Comparison of ENCODE assay signal across 22 mouse cellular contexts in the genomic region with DNA sequence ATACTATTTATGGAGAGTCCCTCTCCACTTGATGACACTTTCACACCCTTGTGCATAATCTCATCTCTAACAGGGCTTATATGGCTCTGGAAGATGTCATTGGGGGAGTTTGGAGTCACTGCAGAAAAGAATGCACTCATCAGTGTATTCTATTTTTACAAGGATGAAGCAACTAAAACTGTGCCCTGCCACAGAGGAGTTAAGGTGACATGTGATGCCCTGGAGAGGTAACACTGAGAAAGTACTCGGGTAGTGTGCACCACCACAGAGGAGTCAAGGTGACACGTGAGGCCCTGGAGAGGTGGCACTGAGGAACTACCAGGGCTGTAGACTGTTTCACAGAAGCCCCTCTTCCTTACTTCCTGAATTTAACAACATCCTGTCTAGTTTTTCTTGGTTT.
"Had no signal": no experiment of that assay in that cellular context is flagged by ENCODE, and none has a peak within 500 bp of the region (broad histone marks: within the 10 kb centered on the region; RNA-seq: fewer than 3 reads in every experiment).

No protein-coding gene starts in this region.

- H3K27me3 ChIP-seq: limb, embryonic 12.5 days; limb, embryonic 15.5 days; midbrain, embryonic 12.5 days; midbrain, embryonic 15.5 days; neural tube, embryonic 12.5 days; neural tube, embryonic 15.5 days had no signal

- H3K9ac ChIP-seq: limb, embryonic 12.5 days; limb, embryonic 15.5 days; liver, embryonic 14.5 days; liver, postnatal 0 days; lung, embryonic 14.5 days; midbrain, embryonic 12.5 days; midbrain, embryonic 15.5 days; neural tube, embryonic 12.5 days; neural tube, embryonic 15.5 days had no signal

- H3K4me2 ChIP-seq: limb, embryonic 12.5 days; limb, embryonic 15.5 days; liver, embryonic 11.5 days; lung, embryonic 14.5 days; midbrain, embryonic 12.5 days; midbrain, embryonic 15.5 days; neural tube, embryonic 12.5 days; neural tube, embryonic 15.5 days had no signal

- ATAC-seq: liver, postnatal 0 days; lung, postnatal 0 days; midbrain, embryonic 15.5 days had no signal

- H3K36me3 ChIP-seq: limb, embryonic 12.5 days; limb, embryonic 15.5 days; midbrain, embryonic 12.5 days; midbrain, embryonic 15.5 days; neural tube, embryonic 12.5 days; neural tube, embryonic 15.5 days had no signal

- H3K4me1 ChIP-seq: limb, embryonic 12.5 days; limb, embryonic 15.5 days; midbrain, embryonic 12.5 days; midbrain, embryonic 15.5 days; neural tube, embryonic 12.5 days; neural tube, embryonic 15.5 days had no signal

- H3K27ac ChIP-seq: limb, embryonic 12.5 days; limb, embryonic 15.5 days; liver, embryonic 14.5 days; macrophage; midbrain, embryonic 12.5 days; midbrain, embryonic 15.5 days; neural tube, embryonic 12.5 days; neural tube, embryonic 15.5 days; stomach, postnatal 0 days had no signal

- H3K4me3 ChIP-seq: limb, embryonic 12.5 days; limb, embryonic 15.5 days; midbrain, embryonic 12.5 days; midbrain, embryonic 15.5 days; neural tube, embryonic 12.5 days; neural tube, embryonic 15.5 days had no signal

- DNase-seq: kidney, postnatal 14 days; kidney, postnatal 4 days; left cerebral cortex, postnatal 4 days; liver, postnatal 0 days; lung, embryonic 14.5 days; right cerebral cortex, adult 18-20 months; right cerebral cortex, postnatal 14 days; right cerebral cortex, postnatal 4 days; thymus, adult 2 months; thymus, postnatal 14 days; thymus, postnatal 4 days had no signal

- H3K9me3 ChIP-seq: limb, embryonic 12.5 days; limb, embryonic 15.5 days; midbrain, embryonic 12.5 days; midbrain, embryonic 15.5 days; neural tube, embryonic 12.5 days; neural tube, embryonic 15.5 days had no signal
